Mouse (Mus musculus) spleen, adult 18-20 months (tissue): ENCODE data around the gene Sipa1l2.

Source experiments
- DNase-seq, 2 experiments: peaks; one replicate each; pipeline ENCODE4 v3.0.0; 2022; ENCODE audit warnings: mixed read lengths in 2 of 2

The Sipa1l2 gene

DNA sequence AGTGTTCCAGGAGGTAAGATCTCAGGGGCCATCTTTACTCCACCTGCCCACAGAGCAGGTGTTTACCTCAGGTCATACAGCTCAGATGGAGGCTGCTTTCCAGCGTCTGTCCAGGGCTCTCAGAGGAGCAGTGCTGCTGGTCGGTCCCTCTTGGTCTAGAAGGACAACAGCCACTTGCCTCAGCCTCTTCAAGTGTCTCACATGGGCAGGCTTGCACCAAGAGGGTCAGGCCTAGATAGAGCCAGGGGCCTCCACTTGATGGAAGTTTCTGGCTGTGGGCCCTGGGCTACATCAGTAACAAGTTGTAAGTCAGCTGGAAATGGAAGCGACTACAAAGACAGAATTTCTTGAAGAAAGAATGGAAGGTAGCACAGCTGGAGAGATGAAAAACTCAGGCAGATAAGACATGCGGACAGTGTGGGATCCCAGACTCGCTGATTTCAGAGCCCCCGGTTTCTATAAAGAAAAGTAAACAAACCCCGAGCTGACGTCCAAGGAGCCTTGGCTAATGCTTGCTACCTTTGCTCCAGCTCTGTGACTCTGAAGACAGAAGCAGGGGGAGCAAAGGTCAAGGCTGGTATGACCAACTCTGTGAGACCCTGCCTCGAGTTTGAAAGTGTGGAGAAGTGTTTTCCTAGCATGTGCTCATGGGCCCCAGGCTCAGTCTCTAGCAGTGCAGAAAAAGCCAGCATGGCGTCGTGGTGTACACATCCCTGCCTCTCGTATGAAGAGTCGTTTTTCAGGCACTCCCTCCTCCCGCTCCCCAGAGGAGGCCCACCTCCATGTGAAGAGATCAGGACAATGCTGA, 58.5 kb downstream of the Sipa1l2 start:
- no peak for DNase-seq

DNA sequence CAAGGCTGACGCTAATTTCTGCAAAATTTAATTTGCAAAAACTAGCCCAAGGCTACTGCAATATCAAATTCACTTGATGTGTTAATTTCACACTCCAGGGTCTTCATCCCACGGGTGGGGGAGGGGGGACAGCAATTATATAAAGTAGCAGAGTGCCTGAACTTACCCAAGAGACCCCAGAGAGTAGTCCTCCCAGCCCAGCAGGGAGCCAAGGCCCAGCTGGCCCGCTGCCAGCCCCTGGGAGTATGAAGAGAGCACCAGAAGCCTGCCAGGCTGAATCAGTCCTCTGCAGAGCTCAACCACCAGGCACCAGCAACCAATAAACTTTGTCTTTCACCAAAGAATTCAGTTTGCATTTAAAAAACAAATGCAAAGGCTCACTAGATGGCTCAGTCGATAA, 59.8 kb downstream of the Sipa1l2 start:
- no peak for DNase-seq

DNA sequence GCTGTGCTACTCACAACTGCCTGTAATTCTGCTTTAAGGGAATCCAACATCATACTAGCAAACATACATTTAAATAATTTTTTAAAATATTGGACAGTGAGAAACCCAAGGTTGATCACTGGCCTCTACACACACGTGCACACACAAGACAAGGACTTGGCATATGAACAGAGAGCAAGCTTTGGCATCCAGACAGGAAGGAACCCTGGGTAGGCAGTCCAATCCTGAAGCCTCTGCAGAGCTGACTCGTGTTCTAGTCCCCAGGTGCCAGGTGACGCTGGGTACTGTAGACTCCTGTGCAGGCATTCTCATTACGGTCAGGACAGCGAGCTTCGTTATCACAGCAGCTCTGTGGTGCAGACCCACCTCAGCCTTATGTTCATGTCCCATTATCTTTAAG, 60.4 kb downstream of the Sipa1l2 start:
- DNase-seq, result no peak

DNA sequence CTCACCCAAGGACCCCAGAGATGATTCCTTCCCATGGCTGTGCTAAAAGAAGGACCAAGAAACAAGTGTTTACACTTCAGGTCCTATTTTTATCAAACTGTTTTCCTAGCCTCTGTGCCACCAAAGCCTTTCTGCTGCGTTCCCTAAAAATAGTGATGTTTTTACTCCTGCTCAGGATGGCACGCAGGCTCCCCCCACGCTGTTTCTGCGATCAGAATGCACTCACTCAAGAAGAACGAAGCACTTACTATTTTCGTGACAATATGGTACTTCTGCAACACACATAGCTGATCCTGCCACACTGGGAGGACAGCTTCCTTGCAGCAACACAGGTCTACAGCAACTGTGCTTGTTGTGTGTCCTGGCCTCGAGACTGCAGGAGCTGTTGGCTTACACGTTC, 62.3 kb downstream of the Sipa1l2 start:
- DNase-seq, result no peak

DNA sequence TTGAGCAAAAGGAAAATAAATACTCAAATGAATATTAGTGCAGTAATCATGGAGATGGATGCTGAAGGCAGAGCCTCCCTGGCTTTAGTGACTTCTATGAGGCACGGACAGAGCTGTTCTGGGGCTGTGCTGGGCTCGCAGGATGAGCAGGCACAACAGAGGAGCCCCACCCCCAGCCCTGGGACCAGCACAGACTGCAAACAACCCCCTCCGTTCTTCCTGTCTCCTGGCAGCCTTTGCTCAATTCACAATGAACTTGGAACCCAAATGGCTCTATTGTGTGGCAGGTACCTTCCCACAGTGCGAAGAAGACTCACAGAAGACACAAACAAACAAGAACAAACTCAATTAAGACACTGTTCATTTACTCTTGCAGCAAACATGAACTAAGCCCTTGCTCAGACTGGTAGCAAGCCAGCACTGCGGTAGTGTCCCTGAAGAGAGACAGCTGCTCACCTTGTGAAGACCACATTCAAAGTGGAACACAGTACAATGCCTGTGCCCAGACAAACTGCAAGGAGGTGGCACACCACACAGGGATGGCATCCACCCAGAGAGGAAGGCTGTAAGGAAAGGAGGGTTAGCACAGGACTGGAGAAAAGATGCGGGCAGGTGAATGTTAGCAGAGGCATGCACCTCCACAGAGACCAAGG, 64.9 kb downstream of the Sipa1l2 start:
- DNase-seq, result no peak

DNA sequence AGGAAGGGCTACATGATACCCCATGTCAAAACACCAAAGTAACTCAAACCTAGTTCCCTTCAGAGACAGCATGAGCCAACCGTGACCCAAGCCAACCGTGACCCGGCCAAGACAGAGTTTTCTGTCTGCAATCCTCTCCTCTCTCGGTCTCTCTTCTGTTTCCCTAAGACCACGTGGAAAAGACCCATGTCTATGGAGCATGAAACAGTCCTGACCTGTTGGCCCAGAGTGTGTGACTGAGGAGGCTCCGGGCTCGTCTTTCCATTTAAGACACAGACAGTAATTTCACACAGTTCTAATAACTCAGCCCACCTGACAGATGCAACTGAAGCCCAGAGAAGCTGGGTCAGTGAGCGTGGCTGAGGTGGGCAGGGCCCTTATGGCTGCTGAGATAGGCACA, 65.8 kb downstream of the Sipa1l2 start:
- no peak for DNase-seq

DNA sequence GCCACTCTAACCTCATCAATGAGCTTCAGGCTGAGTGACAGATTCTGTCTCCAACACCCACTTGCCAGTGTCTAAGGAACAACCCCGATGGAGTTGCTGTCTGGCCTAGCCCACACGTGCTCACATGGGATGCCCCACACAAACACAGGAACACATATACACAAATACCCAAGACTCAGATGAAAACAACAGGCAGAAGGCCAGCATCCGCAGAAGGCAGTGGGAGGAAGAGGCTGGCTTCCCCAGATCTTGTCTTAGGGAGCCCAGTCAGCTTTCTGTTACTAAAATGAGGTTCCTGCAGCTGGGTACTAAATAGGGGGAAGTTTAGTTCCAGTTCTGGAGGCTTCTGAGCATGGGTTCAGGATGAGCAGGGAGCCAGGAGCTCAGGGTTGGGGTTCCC, 66.8 kb downstream of the Sipa1l2 start:
- DNase-seq, result no peak

DNA sequence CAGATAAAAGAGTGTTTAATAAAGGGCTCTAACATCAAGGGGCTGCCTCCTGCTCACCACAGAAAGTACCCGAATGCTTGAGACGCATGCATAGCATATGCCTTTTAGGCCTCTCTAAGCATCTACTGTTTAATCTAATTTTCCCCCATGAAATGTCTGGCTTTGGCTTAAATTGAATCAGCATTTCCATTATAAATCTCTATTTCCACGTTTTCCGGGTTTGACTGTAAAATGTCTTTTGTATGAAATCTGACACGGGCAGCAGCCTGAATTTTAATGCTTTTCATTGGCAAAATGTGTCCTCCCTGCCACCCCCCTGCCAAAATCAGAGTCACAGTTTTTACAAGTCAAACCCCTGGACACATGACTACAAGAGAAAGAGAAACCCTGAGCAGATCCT, 69.6 kb downstream of the Sipa1l2 start:
- no peak for DNase-seq

DNA sequence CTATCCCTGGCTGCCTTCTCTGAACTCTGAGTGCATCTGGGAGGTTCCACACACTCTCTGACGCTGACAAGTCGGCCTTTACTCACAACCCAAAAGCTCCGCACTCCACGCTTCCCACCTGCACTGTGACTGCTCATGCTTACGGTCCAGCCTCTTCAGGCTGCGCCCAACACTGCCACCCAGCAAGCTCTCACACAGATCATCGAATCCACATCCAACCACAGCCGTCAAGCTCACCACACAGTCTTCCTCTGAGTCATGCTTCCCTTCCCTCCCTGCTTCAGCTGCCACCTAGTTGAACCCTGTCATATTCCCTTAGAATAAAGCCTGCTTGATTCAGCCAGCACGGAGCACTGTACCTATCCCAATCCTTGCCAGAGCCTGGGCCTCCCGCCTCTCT, 71.1 kb downstream of the Sipa1l2 start:
- no peak for DNase-seq

DNA sequence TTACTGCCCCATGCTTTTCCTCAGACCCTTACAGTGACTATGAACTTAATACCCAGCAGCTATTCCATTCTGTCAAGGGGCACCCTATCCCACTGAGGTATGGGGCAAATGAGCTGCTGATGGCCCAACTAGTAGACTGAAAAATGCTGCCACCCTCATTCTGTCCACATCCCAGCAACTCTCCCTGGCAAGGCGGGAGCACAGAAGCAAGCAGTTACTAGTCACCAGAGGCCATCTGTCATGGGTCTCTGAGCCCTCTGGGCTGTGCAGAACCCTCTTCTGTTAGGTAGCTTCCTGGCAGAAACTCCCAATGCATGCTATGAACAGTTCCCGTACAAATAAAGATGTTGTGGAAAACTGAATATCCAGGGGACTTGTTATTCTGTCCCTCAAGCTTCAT, 74.1 kb downstream of the Sipa1l2 start:
- DNase-seq, result no peak

DNA sequence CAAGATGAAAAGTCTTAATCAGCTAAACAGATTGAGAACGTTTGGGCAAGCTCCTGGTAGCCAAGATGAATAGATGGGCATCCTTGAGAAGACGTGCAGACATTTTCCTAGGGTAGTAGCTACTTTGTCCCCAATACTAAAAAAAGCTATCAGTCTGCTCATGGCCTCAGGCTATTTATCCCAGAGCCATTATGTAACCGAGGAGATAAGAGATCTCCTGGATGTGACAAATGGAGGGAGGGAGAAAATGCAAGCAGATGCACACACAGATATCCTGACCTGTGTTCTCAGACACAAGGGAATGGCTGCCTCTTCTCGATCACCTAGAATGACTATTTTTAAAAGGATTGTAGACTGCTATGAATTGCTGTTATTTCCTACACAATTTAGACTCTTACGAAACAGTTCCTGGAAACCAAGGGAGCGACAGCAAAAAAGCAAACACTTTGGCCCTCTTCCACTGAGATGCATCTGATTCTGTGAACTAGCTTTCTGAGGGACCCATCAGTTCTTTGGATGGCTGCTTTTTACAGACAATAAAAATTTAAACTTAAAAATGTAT, 76.3 kb downstream of the Sipa1l2 start:
- DNase-seq, result no peak

DNA sequence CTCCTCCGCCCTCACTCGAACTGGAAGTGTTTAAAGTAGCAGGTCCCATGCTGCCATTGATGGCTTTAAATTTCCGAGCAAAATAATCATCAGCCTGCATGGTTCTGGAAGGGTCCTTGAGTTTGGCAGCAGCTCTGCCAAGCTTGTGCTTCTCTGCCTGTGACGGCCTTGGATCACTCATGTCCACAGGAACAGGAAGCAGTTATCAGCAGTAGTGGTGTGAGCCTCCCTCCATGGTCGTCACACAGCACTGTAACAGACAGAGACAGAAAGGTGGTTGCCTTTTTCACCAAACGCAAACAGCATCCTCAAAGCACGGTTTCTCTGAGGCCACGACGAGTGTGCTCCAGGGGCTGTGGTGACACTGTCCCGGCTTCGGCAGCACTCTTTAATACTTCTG, 77.2 kb downstream of the Sipa1l2 start:
- DNase-seq, result no peak

DNA sequence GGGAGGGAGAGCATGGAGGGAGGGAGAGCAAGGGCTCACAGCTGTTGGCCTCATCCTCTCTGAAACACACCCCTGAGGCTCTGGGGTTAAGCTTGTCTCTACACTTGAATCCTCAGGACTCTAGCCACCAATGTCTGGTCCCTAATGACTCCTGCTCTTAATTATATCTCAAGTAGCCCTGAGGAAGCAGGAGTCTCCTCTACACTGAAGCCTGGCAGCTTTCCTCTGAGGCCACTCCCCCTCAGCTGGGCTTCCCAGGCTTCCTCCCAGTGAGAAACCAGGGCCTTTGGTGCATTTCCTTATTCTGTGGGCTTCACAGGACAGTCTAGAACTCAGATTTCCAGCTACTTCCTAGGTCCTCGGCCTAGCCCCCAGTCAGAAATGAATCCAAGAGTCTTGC, 80.9 kb downstream of the Sipa1l2 start:
- no peak for DNase-seq

DNA sequence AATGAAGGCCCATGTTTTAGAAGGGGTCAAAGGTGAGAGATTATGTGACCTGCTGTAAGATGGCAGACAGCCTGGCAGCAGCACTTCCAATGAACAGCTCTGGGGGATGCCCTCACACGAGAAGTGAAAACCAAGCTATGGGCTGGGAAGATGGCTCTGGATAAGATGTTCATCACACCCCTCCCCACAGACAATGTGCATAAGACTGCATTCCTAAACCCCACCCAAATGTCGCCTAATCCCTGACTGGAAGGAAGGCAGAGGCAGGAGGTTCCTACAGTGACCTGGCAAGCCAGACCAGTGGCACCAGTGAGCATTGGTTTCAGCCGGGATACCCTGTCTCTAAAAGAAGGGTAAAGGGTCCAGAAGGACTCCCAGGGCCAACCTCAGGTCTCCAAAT, 83.9 kb downstream of the Sipa1l2 start:
- DNase-seq, result no peak

DNA sequence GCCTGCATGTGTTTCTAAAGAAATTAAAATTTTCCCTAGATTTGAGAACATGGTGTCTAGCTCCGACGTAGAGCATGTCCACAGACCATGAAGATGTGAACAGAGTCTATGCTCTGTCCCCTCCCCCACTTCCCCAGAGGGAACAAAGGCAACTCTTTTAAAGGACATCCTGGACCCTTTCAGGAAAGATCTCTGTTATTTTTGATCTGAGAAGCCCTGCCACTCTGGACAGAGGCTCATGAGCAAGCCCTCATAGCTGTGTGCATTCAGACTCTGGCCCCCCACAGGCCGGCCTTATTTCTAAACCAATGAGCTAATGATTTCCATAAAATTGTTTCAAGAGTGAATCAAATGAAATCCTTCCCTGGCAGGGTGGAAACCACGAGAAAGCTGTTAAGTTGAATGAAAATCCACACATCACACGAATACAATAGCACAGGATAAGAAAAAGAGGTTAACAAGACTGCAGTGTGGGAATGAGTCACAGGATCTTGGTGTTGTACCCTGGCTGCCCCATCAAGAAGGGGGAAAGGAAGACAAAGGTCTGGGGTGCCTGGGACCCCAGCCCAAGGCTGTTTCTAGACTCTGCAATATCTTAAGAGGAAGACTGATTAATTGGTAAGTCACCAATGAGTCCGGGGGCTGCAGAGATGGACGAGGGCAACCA, 84.9 kb downstream of the Sipa1l2 start:
- no peak for DNase-seq

DNA sequence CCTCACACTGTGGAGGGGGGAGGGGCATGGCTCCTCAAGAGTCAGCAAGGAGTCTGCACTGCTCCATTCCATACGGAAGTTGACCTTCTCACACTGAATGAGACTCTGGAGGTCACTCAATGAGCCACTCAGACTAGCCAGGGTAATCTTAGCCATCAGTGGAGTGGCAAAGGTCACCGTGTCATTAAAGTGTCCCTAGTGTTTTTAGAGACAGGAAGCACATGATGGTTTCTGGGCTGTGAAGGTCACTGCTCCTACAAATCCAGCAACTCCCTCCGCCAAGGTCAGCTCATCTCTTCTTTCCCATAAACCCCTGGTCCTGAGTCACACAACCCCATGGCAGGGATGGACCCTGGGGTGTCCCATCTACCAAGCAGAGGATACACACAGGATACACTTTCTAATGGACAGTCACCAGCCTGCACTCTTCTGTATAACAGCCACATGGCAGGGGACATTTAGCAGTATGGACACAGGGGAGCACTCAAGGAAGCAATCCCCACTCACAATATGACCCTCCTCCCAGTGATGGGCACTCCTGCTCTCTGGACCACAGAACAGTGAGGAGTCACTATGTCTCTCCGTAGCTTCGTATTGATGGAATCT, 87.0 kb downstream of the Sipa1l2 start:
- no peak for DNase-seq

DNA sequence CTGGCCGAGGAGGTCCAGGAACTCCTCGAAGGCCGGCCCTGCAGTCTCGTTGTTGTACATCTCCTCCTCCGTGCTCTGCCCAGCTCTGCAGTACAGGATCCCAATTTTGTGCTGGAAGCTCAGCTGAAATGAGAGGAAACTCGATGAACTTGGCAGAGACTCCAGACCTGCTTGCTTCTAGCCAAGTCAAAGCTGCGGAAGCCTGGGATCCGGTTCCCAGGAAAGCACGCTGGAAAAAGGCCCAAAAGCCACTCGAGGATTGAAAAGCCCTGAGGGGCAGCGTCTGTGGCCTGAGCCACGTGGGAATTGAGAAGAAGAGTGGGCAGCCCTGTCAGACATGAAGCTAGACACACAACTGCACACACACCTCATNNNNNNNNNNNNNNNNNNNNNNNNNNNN, 94.7 kb downstream of the Sipa1l2 start:
- DNase-seq, result no peak

DNA sequence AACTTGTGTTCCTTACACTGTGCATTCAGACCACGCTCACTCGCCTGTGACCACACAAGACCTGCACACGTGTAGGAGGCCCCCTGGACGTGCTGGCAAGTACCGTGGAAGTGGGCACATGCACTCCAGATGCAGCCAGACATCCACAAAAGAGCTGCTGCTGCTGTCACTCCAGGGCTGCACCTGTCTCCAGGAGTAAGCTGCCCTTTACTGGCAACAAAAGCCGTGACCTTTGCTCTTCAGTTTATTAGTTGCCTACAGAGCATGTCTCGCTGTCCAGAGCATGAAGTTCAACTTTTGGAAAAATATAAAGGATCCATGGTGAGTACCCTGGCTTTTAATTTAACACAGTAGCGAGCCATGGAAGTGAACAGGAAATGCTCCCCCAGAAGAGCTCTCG, 98.2 kb downstream of the Sipa1l2 start:
- DNase-seq, result no peak

DNA sequence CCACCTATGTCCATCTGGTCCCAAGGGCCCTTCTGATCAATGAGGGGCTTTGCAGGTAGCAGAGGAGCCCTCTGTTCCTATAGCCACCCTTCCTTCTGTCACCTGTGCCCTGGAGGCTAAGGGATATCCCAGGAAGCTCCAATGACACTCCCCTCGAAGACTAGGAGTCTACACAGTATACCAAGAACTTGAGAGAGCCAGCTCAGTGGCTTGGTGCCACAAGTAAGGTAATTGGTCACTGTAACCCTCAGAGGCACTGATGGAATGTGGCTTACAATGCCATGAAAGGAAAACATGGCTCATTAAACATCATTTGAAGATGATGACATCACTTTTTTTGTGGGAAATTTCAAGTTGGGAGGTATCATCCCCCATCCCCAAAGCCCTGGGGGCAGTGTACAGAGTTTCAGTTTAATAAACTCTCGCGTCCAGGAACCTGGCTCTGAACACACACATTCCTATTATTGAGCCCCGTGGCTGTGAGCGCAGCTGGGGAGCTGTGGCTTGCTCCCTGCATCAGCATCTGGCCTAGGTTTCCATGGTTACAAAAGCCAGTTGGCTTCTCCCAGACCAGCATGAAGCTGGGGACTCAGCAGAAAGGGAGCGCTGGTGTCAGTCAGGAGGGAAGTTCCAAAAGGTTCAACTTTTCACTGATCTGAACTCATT, 104.3 kb downstream of the Sipa1l2 start:
- DNase-seq, result no peak

DNA sequence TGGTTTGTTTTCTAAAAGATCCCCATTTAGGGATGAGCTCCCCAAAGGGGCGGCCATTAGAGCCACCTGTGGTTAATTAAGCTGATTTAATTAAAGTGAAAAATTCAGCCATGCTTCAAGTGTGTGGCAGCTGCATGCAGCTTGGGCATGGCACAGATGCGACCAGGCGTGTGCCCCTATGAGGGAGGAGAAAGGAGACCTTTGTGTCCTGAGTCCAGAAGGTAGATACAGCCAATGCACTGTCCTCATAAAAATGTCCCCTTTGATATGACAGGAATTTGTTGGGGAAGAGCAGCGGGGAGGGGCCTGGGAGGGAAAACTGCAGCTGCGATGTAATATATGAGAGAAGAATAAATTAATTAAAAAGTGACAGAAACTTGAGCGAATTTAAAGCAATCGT, 106.7 kb downstream of the Sipa1l2 start:
- no peak for DNase-seq

DNA sequence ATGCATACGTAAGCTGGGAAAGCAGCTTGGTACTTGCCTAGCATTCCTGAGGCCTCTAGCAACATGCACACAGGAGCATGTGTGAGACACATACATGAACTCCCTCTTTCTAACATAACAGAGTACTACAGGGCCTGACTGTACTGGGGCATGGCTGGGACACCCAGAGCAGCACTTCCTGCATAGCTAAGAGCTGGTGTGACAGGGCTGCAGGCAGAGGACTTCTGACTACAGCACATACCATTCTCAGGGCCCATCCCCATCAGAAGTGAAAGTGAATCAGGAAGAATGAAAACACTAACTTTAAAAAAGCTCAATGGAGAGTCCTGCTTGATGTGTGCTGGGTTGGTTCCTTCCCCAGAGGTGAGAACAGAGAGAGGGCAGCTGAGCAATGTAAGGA, 108.1 kb downstream of the Sipa1l2 start:
- peak; percentile 12 to 22 for DNase-seq

DNA sequence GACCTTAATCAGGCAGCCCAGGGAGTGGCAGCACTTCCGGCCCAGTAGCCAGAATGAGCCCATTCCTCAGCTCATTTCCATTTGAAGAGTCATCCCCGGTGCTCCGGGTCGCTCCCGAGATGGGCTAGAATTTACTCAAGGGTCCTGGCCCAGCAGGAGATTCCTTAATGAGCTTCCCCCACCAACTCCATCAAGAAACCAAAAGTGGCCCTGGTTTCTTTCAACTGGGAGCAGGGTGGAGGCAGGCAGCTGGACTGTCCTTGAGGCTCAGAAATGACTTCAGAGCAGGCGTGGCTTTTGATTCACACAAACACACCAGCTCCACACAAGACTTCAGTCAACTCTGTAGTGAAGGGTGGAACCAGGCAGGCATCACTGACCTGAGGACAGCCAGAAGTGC, 109.0 kb downstream of the Sipa1l2 start:
- no peak for DNase-seq

DNA sequence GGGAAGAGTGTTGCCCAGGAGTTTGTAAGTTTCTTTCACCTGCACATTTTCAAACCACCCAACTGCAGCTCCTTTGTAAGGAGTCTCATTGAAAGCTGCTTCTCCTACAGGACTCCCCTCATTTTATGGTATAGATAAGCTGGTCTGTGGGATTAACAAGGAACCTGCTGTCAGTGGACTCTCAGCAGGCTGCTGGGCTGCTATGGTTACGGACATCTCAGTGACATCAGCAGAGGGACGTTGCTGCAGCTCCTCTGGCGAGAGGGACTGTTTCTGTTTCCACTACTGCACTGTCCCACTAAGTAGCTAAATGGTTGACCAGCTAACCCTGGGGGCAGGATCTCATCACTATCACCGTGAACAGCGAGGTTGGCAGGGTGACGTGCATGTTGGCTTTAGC, 120.6 kb downstream of the Sipa1l2 start:
- no peak for DNase-seq
